Mouse (Mus musculus) olfactory bulb, adult 2 months (tissue): ENCODE measurements around the gene Capn9. TPM values are rescaled to one million over a fixed set of nuclear protein-coding genes. Genes with fewer than 3 reads are reported as not detected.
A peak's percentile ranks its signal among the peaks of the same experiment; 100 is the strongest.

Experiments used
- H3K27ac ChIP-seq: fragments of 200-500 bp; 2 replicates; pipeline ENCODE4 v1.5.1; 2012; ENCODE audit warnings: low read depth, low read length; ENCODE audit not compliant: insufficient read depth
- H3K4me1 ChIP-seq: fragments of 200-500 bp; 2 replicates; pipeline ENCODE4 v1.6.1; 2012; ENCODE audit warnings: low read length; ENCODE audit not compliant: control insufficient read depth, insufficient read depth
- H3K4me3 ChIP-seq: fragments of 200-500 bp; 2 replicates; pipeline ENCODE4 v1.5.1; 2012; ENCODE audit warnings: mild to moderate bottlenecking, low read depth, low read length, moderate library complexity; ENCODE audit not compliant: insufficient read depth
- CTCF ChIP-seq: fragments of 200-500 bp; IDR thresholded peaks from 2 replicates; pipeline ENCODE4 v1.5.1; 2012; ENCODE audit warnings: low read depth, mild to moderate bottlenecking, low read length, moderate library complexity; ENCODE audit not compliant: insufficient read depth
- POLR2A ChIP-seq: fragments of 200-500 bp; IDR thresholded peaks from 2 replicates; pipeline ENCODE4 v1.6.1; 2012; ENCODE audit warnings: mild to moderate bottlenecking, low read depth, low read length, moderate library complexity; ENCODE audit not compliant: insufficient read depth
- WGBS: fragments of 180-500 bp; shearing (Covaris S2); methylation state at CpG from one replicate; pipeline ENCODE4 v1.1.7; 2018; 5-methylcytosine and 5-hydroxymethylcytosine counted together
- polyA plus RNA-seq: library from polyadenylated mRNA; stranded (reverse); fragments of >200 nt; gene quantifications from 2 replicates; pipeline ENCODE4 v1.2.4, GENCODE M21; 2012; ENCODE audit warnings: low replicate concordance; ENCODE audit not compliant: missing spikeins, insufficient read depth, insufficient read length

Gene Capn9
- polyA plus RNA-seq, 1 experiment = not detected

GRCm38 (mm10) chr8:124604066-124604465 lies 28.2 kb downstream of the Capn9 start:
- no peak for TF ChIP-seq CTCF
- no peak for TF ChIP-seq POLR2A
- no peaks in the 10 kb centered on the region for H3K4me1 ChIP-seq
- 83% methylated on average over 5 of the region's 5 CpGs for WGBS
- H3K27ac ChIP-seq = no peak overlapping the region
- no peak overlapping the region for H3K4me3 ChIP-seq

DNA sequence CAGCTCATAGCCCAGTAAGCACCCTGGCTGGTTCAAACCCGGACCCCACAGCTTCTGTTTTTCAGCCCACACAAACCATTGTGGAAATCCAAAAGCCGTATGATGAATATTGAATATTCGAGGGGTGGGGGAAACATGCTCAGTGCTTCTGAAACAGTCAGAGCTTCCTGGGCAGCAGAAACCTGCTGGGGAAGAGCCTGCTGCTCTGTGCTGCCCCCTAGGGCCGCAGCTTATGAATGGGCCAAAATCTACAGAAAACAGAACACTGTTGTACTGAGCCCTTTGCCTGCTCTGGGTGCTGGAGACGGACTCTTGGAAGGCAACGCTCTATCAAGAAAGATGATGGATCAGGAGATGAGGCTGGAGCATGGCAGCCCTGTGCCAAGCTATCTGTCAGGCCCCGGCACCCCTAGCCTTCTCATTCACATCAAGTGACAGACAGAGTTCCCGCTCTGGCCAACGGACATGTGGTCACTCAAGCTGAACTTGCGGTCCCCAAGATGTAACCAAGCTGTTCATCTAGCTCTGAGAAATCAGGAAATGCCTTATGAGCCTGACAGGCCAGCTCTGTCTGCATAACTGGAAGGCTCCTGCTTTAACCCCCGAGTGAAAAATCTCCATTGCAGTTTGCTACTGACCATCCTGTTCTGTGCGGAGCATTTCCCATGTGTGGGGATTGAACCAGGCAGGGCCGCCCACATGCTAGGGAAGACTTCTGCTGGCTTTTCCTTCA lies 32.5 kb downstream of the Capn9 start:
- TF ChIP-seq POLR2A = no peak
- TF ChIP-seq CTCF = no peak; the same call in 1 of the 2 replicates
- no peak overlapping the region for H3K27ac ChIP-seq
- 69% methylated on average over 13 of the region's 13 CpGs for WGBS
- no peak overlapping the region for H3K4me3 ChIP-seq
- no peaks in the 10 kb centered on the region for H3K4me1 ChIP-seq

DNA sequence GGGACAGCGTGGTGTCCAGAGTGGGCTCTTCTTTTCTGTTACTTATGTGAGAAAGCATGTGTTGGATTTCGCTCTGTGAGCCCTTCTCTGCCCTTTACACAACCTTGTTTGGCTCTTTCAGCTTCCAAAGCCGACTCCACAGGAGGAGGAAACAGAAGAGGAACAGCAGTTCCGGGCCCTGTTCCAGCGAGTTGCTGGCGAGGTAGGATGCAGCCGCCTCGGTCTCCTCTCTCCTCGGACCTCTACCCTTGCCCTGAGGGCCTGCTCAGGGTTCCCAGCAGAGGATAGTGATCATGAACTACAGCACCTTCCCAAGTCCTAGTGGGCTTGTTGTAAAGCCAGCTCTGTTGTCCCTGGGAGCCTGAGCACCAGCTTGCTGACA lies 33.1 kb downstream of the Capn9 start:
- no peak overlapping the region for H3K27ac ChIP-seq
- no peaks in the 10 kb centered on the region for H3K4me1 ChIP-seq
- H3K4me3 ChIP-seq = no peak overlapping the region
- 64% methylated on average over 9 of the region's 9 CpGs for whole genome bisulfite sequencing
- TF ChIP-seq CTCF (no peak), POLR2A (no peak)

GRCm38 (mm10) chr8:124614325-124614724 lies 38.4 kb downstream of the Capn9 start:
- Histone ChIP-seq H3K4me1 (peaks cover 9% of the 10 kb centered on the region; the same call in 1 of the 2 replicates), H3K27ac (no peak overlapping the region), H3K4me3 (no peak overlapping the region)
- WGBS = 83% methylated on average over 6 of the region's 6 CpGs
- TF ChIP-seq POLR2A (no peak), CTCF (no peak)

DNA sequence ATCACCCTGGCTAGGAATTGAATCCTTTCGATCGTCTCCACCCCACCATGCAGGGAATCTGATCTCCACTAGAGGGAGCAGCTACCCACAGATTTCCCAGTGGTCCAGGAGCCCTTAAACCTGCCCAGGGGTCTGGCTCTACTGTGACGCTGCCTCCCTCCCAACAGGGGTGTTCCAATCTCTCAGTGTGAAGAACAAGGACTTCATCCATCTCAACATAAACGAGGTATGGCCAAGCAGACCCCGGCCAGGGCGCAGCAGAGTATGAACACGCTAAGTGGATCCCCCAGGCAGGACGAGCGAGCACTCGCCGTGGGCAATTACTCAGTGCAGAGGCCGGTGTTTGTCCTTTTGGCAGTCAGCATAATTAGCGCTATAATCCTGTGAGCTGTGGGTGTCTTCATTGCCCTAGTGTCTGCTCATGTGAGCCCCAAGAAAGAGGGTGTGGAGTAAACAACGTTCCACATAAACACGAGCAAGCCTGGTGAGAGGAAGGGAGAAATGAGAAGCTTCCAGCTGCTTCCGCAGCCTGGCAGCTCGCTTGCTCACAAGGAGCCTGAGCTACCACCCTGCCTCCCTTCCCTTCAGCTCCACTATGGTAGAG lies 41.5 kb downstream of the Capn9 start:
- 1% methylated on average over 17 of the region's 17 CpGs for WGBS
- peaks cover 13% of the 10 kb centered on the region; the same call in 1 of the 2 replicates for H3K4me1 ChIP-seq
- TF ChIP-seq CTCF = peak; percentile 81
- TF ChIP-seq POLR2A = no peak
- H3K27ac ChIP-seq = peak overlapping the region; percentile 22
- peak overlapping the region; percentile 48 for H3K4me3 ChIP-seq

GRCm38 (mm10) chr8:124618252-124618651 lies 42.3 kb downstream of the Capn9 start:
- peaks cover 13% of the 10 kb centered on the region; the same call in 1 of the 2 replicates for H3K4me1 ChIP-seq
- H3K27ac ChIP-seq = no peak overlapping the region
- TF ChIP-seq CTCF (no peak), POLR2A (no peak)
- no peak overlapping the region for H3K4me3 ChIP-seq
- WGBS = 44% methylated on average over 9 of the region's 9 CpGs

GRCm38 (mm10) chr8:124621255-124621654 lies 45.3 kb downstream of the Capn9 start:
- Histone ChIP-seq H3K4me3 (no peak overlapping the region), H3K4me1 (peaks cover 13% of the 10 kb centered on the region; the same call in 1 of the 2 replicates), H3K27ac (0 out of 2 replicates have a peak overlapping the region, but pooled peaks have one; percentile 33)
- TF ChIP-seq POLR2A = 0 out of 2 replicates have a peak, but pooled peaks have one; percentile 27
- no peak for TF ChIP-seq CTCF
- WGBS = 63% methylated on average over 5 of the region's 5 CpGs

- H3K4me3 ChIP-seq = no peak overlapping the region
- 95% methylated on average over 9 of the region's 9 CpGs for WGBS
- TF ChIP-seq POLR2A (no peak), CTCF (no peak)
Measured at GRCm38 (mm10) chr8:124626251-124626650, 50.3 kb downstream of the Capn9 start.

GRCm38 (mm10) chr8:124630489-124630888 lies 54.6 kb downstream of the Capn9 start:
- 77% methylated on average over 6 of the region's 6 CpGs for WGBS
- no peak for TF ChIP-seq CTCF
- no peak for TF ChIP-seq POLR2A
- Histone ChIP-seq H3K27ac (no peak overlapping the region), H3K4me1 (peaks cover 28% of the 10 kb centered on the region), H3K4me3 (no peak overlapping the region)

More at GRCm38 (mm10) chr8:124626251-124626650, 50.3 kb downstream of the Capn9 start:
- Histone ChIP-seq H3K4me1 (peaks cover 8% of the 10 kb centered on the region), H3K27ac (no peak overlapping the region)
